8 mouse cellular contexts compared by ENCODE assay signal in genomic region chr16:23898840-23899239, GRCm38 (mm10). TPM values are rescaled to one million over a fixed set of nuclear protein-coding genes. Genes with fewer than 3 reads are reported as not detected.
DNase-seq lines count a peak whose midpoint lies in the region; ATAC-seq and TF ChIP-seq lines count a peak whose summit lies in the region.

No protein-coding gene starts in this region.

- H3K27ac ChIP-seq in forebrain, embryonic 14.5 days (ENCODE audit: low read depth, low read length): no peak overlapping the region
- no peak overlapping the region for H3K27ac ChIP-seq in liver, postnatal 0 days (ENCODE audit: low read depth)
- H3K27ac ChIP-seq in neural tube, embryonic 14.5 days (ENCODE audit: low read depth, low read length): no peak overlapping the region
- no peak overlapping the region for H3K27ac ChIP-seq in testis, adult 2 months (ENCODE audit: control insufficient read depth, insufficient read depth, low read depth, low read length)

- intact Hi-C loops in heart, postnatal 14 days (cut with DNase I): loop anchor here (1.0 to 2.0 kb wide), 3 partner anchors 54 to 447 kb away; no protein-coding TSS in a partner anchor

- H3K9ac ChIP-seq in forebrain, embryonic 14.5 days (ENCODE audit: low read length): no peak overlapping the region; the same call in 1 of the 2 replicates
- no peak overlapping the region for H3K9ac ChIP-seq in liver, postnatal 0 days (replicated peaks)
- no peak overlapping the region for H3K9ac ChIP-seq in neural tube, embryonic 14.5 days (replicated peaks; ENCODE audit: low read depth, low read length)

- H3K4me2 ChIP-seq in forebrain, embryonic 14.5 days (ENCODE audit: low read length): peak overlapping the region; percentile 53
- H3K4me2 ChIP-seq in liver, postnatal 0 days (ENCODE audit: low read depth, low read length): peak overlapping the region; percentile 65
- peak overlapping the region; percentile 40 for H3K4me2 ChIP-seq in neural tube, embryonic 14.5 days (ENCODE audit: low read depth, low read length)

- no peaks in the 10 kb centered on the region for H3K36me3 ChIP-seq in forebrain, embryonic 14.5 days (ENCODE audit: control insufficient read depth, insufficient read depth, low read length)
- no peaks in the 10 kb centered on the region for H3K36me3 ChIP-seq in liver, postnatal 0 days (replicated peaks; ENCODE audit: insufficient read depth, low read length)
- no peaks in the 10 kb centered on the region for H3K36me3 ChIP-seq in neural tube, embryonic 14.5 days (ENCODE audit: control insufficient read depth, insufficient read depth, low read length)
- no peaks in the 10 kb centered on the region for H3K36me3 ChIP-seq in testis, adult 2 months (ENCODE audit: control insufficient read depth, insufficient read depth, low read length)

- H3K4me3 ChIP-seq in forebrain, embryonic 14.5 days (ENCODE audit: low read depth, low read length): no peak overlapping the region
- H3K4me3 ChIP-seq in liver, postnatal 0 days (ENCODE audit: low read depth, low read length): 0 out of 2 replicates have a peak overlapping the region, but pooled peaks have one; percentile 17
- H3K4me3 ChIP-seq in neural tube, embryonic 14.5 days (ENCODE audit: low read depth, low read length): no peak overlapping the region
- H3K4me3 ChIP-seq in testis, adult 2 months (ENCODE audit: control insufficient read depth, low read depth, low read length): peak overlapping the region; percentile 46; the same call in 1 of the 2 replicates

- H3K4me1 ChIP-seq in forebrain, embryonic 14.5 days (ENCODE audit: control insufficient read depth, insufficient read depth, low read length): peaks cover 13% of the 10 kb centered on the region
- H3K4me1 ChIP-seq in liver, postnatal 0 days (ENCODE audit: insufficient read depth): peaks cover 10% of the 10 kb centered on the region; the same call in 1 of the 2 replicates
- H3K4me1 ChIP-seq in neural tube, embryonic 14.5 days (ENCODE audit: control insufficient read depth, insufficient read depth, low read length): peaks cover 7% of the 10 kb centered on the region
- H3K4me1 ChIP-seq in testis, adult 2 months (ENCODE audit: control insufficient read depth, insufficient read depth, low read length): peaks cover 8% of the 10 kb centered on the region

- DNase-seq in CD4-positive helper T cell, adult 2 months (ENCODE audit: low read depth, low spot score): peak; percentile 70
- DNase-seq in c-Kit-positive CD71-positive TER-119-negative erythroid progenitor cells, embryonic 14.5 days (ENCODE audit: low read depth): peak; percentile 28
- peak; percentile 92 for DNase-seq in forebrain, embryonic 14.5 days (ENCODE audit: low spot score)
- DNase-seq in heart, postnatal 14 days: peak; percentile 79 to 83
- DNase-seq in large intestine, adult 2 months (ENCODE audit: low read depth, low spot score): peak; percentile 31
- DNase-seq in liver, postnatal 0 days: peak; percentile 79

- peak; percentile 81 for TF ChIP-seq CTCF in liver, postnatal 0 days (IDR thresholded peaks at IDR 0.05; ENCODE audit: low read depth)
- TF ChIP-seq CTCF in testis, adult 2 months (IDR thresholded peaks at IDR 0.05; ENCODE audit: control insufficient read depth, insufficient read depth, insufficient replicate concordance, low read depth, low read length): peak; percentile 65; the same call in 1 of the 2 replicates

- WGBS in forebrain, embryonic 14.5 days: 14% methylated on average over 12 of the region's 12 CpGs
- WGBS in large intestine, adult 2 months: 6% methylated on average over 12 of the region's 12 CpGs
- WGBS in liver, postnatal 0 days (ENCODE audit: insufficient replicate concordance): 10% methylated on average over 12 of the region's 12 CpGs
- WGBS in neural tube, embryonic 14.5 days: 16% methylated on average over 12 of the region's 12 CpGs

- H3K27me3 ChIP-seq in forebrain, embryonic 14.5 days (replicated peaks; ENCODE audit: control insufficient read depth, insufficient read depth, low read length): no peaks in the 10 kb centered on the region
- no peaks in the 10 kb centered on the region for H3K27me3 ChIP-seq in liver, postnatal 0 days (ENCODE audit: insufficient read depth, low read length)
- H3K27me3 ChIP-seq in neural tube, embryonic 14.5 days (ENCODE audit: control insufficient read depth, insufficient read depth, low read length): 0 out of 2 replicates have a peak, but pooled peaks cover 2% of the 10 kb centered on the region
- no peaks in the 10 kb centered on the region for H3K27me3 ChIP-seq in testis, adult 2 months (ENCODE audit: control insufficient read depth, insufficient read depth, low read length)

- TF ChIP-seq EP300 in liver, postnatal 0 days (IDR thresholded peaks at IDR 0.05; ENCODE audit: low read depth): no peak

- no peaks in the 10 kb centered on the region for H3K9me3 ChIP-seq in forebrain, embryonic 14.5 days (replicated peaks; ENCODE audit: control insufficient read depth, low read length)
- H3K9me3 ChIP-seq in liver, postnatal 0 days (ENCODE audit: low read length): no peaks in the 10 kb centered on the region
- H3K9me3 ChIP-seq in neural tube, embryonic 14.5 days (ENCODE audit: control insufficient read depth, low read length): no peaks in the 10 kb centered on the region

- peak; percentile 86 for ATAC-seq in forebrain, embryonic 14.5 days
- no peak for ATAC-seq in liver, postnatal 0 days
- peak; percentile 90 for ATAC-seq in neural tube, embryonic 14.5 days (ENCODE audit: low read depth)

- TF ChIP-seq POLR2A in testis, adult 2 months (IDR thresholded peaks at IDR 0.05; ENCODE audit: control insufficient read depth, low read depth, low read length): no peak

RNA-seq across cellular contexts. Expression of gene Sst, which starts 8.1 kb away (rescaled TPM):
- polyA plus RNA-seq in forebrain, embryonic 14.5 days (2014; fragmentation: Nextera tagmentation; extraction: Ambion mirVana): 202 and 215 TPM in 2 replicates
- not detected for total RNA-seq in heart, postnatal 14 days (2021)
- 61.1 and 89.6 TPM in 2 replicates for polyA plus RNA-seq in large intestine, adult 2 months (2012; rRNA removed)
- polyA plus RNA-seq in liver, postnatal 0 days (2015; fragmentation: Nextera tagmentation; extraction: Ambion mirVana): 0.77 TPM in 1 of 2 replicates, not detected in the other
- 202 and 248 TPM in 2 replicates for polyA plus RNA-seq in neural tube, embryonic 14.5 days (2014; fragmentation: Nextera tagmentation; extraction: Ambion mirVana)
- polyA plus RNA-seq in testis, adult 2 months (2012; rRNA removed): not detected in 2 replicates

RNA-seq across cellular contexts. Expression of gene Rtp2, which starts 33.4 kb away (rescaled TPM):
- not detected in 2 replicates for polyA plus RNA-seq in forebrain, embryonic 14.5 days (2014; fragmentation: Nextera tagmentation; extraction: Ambion mirVana)
- total RNA-seq in heart, postnatal 14 days (2021): not detected
- not detected in 2 replicates for polyA plus RNA-seq in large intestine, adult 2 months (2012; rRNA removed)
- not detected in 2 replicates for polyA plus RNA-seq in liver, postnatal 0 days (2015; fragmentation: Nextera tagmentation; extraction: Ambion mirVana)
- not detected in 2 replicates for polyA plus RNA-seq in neural tube, embryonic 14.5 days (2014; fragmentation: Nextera tagmentation; extraction: Ambion mirVana)
- 0.20 and 0.66 TPM in 2 replicates for polyA plus RNA-seq in testis, adult 2 months (2012; rRNA removed)

Comparison
In these comparisons a context has a peak if more than half of its experiments do, and no peak if none do; other contexts are left out.
1. DNase-seq: peak in every context shown above with its lines; median percentile 92 in forebrain, embryonic 14.5 days; 81 in heart, postnatal 14 days; 79 in liver, postnatal 0 days; 70 in CD4-positive helper T cell, adult 2 months; 31 in large intestine, adult 2 months; 28 in c-Kit-positive CD71-positive TER-119-negative erythroid progenitor cells, embryonic 14.5 days.
2. H3K4me3 ChIP-seq: peak in liver, postnatal 0 days (single experiment) and testis, adult 2 months (single experiment); none in forebrain, embryonic 14.5 days (single experiment) and neural tube, embryonic 14.5 days (single experiment).
3. RNA of gene Sst, which starts 8.1 kb away (polyA plus RNA-seq): 202 to 248 TPM in neural tube, embryonic 14.5 days, 202 to 215 TPM in forebrain, embryonic 14.5 days and 61.1 to 89.6 TPM in large intestine, adult 2 months; 0.77 TPM in liver, postnatal 0 days and not detected in testis, adult 2 months; every median in the first group is over 10 times any median in the second.
4. Peak in every context shown above with its lines, with median percentiles within 50 percentile points of each other: H3K4me2 ChIP-seq.